Mouse (Mus musculus): ENCODE results near the gene Sod3. TPM values are rescaled to one million over a fixed set of nuclear protein-coding genes. Genes with fewer than 3 reads are reported as not detected.
A peak's percentile ranks its signal among the peaks of the same experiment; 100 is the strongest.

Sod3 gene
- polyA plus RNA-seq, 1 experiment from 2014 or later, result 4.3 TPM

DNA sequence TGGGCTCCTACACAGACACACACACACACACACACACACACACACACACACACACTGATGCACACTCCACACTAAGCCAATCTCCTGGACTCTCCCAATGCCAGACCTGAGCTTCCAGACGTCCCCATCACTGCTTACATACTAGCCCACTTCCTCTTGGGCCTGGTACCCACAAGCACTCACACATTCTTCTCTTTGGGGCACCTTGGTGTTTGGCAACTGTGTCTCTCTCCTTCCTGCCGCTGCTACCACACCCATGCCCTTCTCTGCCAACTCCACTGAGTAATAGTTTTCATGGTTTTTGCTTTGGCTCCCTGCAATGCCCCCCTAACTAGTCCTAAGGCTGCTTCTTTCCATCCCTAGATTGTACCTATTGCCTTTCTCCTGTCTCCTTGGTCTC lies 3.1 kb downstream of the Sod3 start:
- Histone ChIP-seq H3K27ac (ENCODE audit: low read depth, low read length) (no peak overlapping the region), H3K9ac (ENCODE audit: low read depth, low read length) (no peak overlapping the region), H3K4me2 (ENCODE audit: low read length) (no peak overlapping the region), H3K9me3 (ENCODE audit: control insufficient read depth, low read length) (no peaks in the 10 kb centered on the region), H3K27me3 (replicated peaks; ENCODE audit: control insufficient read depth, insufficient read depth, low read length) (no peaks in the 10 kb centered on the region), H3K4me1 (ENCODE audit: control insufficient read depth, insufficient read depth, low read depth, low read length) (peaks cover 10% of the 10 kb centered on the region), H3K36me3 (ENCODE audit: control insufficient read depth, insufficient read depth, low read length) (no peaks in the 10 kb centered on the region), H3K4me3 (ENCODE audit: low read length) (no peak overlapping the region)
- ATAC-seq, result no peak
- WGBS, result 73% methylated on average over 2 of the region's 2 CpGs

DNA sequence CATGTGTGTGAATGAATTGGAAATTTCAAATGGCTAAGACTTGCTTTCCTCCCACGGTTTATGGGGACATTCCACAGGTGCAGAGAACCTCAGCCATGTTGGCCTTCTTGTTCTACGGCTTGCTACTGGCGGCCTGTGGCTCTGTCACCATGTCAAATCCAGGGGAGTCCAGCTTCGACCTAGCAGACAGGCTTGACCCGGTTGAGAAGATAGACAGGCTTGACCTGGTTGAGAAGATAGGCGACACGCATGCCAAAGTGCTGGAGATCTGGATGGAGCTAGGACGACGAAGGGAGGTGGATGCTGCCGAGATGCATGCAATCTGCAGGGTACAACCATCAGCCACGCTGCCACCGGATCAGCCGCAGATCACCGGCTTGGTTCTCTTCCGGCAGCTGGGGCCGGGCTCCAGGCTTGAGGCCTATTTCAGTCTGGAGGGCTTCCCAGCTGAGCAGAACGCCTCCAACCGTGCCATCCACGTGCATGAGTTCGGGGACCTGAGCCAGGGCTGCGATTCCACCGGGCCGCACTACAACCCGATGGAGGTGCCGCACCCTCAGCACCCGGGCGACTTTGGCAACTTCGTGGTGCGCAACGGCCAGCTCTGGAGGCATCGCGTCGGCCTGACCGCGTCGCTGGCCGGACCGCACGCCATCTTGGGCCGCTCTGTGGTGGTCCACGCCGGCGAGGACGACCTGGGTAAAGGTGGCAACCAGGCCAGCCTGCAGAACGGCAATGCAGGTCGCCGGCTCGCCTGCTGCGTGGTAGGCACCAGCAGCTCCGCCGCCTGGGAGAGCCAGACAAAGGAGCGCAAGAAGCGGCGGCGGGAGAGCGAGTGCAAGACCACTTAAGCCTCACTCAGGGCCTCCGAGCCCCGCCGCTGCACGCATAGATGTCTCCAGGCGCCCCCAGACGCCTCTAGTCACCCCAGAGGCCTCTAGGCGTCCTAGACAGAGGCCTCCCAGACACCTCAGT lies 4.6 kb downstream of the Sod3 start:
- peak overlapping the region; percentile 14; the same call in 1 of the 2 replicates for H3K4me3 ChIP-seq (ENCODE audit: low read length)
- ATAC-seq, result peak; percentile 34; the same call in 1 of the 2 replicates
- peaks cover 10% of the 10 kb centered on the region for H3K4me1 ChIP-seq (ENCODE audit: control insufficient read depth, insufficient read depth, low read depth, low read length)
- no peak overlapping the region for H3K27ac ChIP-seq (ENCODE audit: low read depth, low read length)
- peak overlapping the region; percentile 51 for H3K9ac ChIP-seq (ENCODE audit: low read depth, low read length)
- no peaks in the 10 kb centered on the region for H3K36me3 ChIP-seq (ENCODE audit: control insufficient read depth, insufficient read depth, low read length)
- H3K9me3 ChIP-seq (ENCODE audit: control insufficient read depth, low read length), result no peaks in the 10 kb centered on the region
- WGBS, result 50% methylated on average over 59 of the region's 63 CpGs
- H3K27me3 ChIP-seq (replicated peaks; ENCODE audit: control insufficient read depth, insufficient read depth, low read length), result no peaks in the 10 kb centered on the region
- peak overlapping the region; percentile 51 for H3K4me2 ChIP-seq (ENCODE audit: low read length)

DNA sequence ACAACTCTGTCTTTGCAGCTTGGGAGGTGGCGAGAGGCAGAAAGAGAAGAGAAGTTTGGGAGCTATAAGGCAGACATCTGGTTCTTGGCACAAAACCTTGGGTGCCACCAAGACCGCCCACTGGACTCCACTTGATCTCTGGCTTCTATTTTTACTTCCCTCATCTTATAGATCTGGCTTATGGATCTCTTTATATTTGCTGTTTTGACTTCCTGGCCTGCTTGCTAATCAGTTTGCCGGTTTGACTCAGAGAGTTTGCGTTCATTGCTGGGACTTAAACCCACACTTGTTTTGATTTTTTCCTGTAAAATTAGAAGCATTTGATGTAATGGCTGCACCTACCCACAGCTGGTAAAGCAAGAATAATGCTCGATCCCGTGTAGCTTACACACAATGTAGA lies 7.3 kb downstream of the Sod3 start:
- Histone ChIP-seq H3K9ac (ENCODE audit: low read depth, low read length) (no peak overlapping the region), H3K4me3 (ENCODE audit: low read length) (no peak overlapping the region), H3K27me3 (replicated peaks; ENCODE audit: control insufficient read depth, insufficient read depth, low read length) (no peaks in the 10 kb centered on the region), H3K36me3 (ENCODE audit: control insufficient read depth, insufficient read depth, low read length) (no peaks in the 10 kb centered on the region), H3K4me1 (ENCODE audit: control insufficient read depth, insufficient read depth, low read depth, low read length) (peaks cover 4% of the 10 kb centered on the region), H3K9me3 (ENCODE audit: control insufficient read depth, low read length) (no peaks in the 10 kb centered on the region), H3K4me2 (ENCODE audit: low read length) (no peak overlapping the region), H3K27ac (ENCODE audit: low read depth, low read length) (no peak overlapping the region)
- WGBS, result 96% methylated on average over 6 of the region's 6 CpGs
- no peak for ATAC-seq

DNA sequence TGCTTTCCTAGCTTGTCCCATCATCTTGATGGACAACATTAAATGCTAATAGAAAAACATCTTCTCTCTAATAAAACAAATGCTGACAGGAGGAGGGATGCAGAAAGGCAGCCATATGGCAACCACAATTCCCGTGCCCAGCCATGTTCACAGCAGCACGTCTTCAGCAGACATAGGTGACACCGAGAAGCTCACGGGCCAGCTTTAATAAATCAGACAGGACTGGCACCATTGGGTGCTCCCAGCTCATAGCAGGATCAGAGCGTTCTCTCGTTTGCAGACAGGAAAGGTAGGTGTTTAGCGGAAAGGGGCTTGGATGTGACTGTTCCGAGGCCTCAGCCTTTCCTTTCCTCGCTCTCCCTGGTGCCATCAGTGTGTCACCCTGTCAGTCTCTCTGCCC lies 12.3 kb downstream of the Sod3 start:
- Histone ChIP-seq H3K9ac (ENCODE audit: low read depth, low read length) (no peak overlapping the region), H3K36me3 (ENCODE audit: control insufficient read depth, insufficient read depth, low read length) (no peaks in the 10 kb centered on the region), H3K9me3 (ENCODE audit: control insufficient read depth, low read length) (no peaks in the 10 kb centered on the region), H3K4me1 (ENCODE audit: control insufficient read depth, insufficient read depth, low read depth, low read length) (no peaks in the 10 kb centered on the region), H3K4me2 (ENCODE audit: low read length) (no peak overlapping the region), H3K4me3 (ENCODE audit: low read length) (no peak overlapping the region), H3K27ac (ENCODE audit: low read depth, low read length) (no peak overlapping the region), H3K27me3 (replicated peaks; ENCODE audit: control insufficient read depth, insufficient read depth, low read length) (no peaks in the 10 kb centered on the region; the same call in 1 of the 2 replicates)
- peak; percentile 12; the same call in 1 of the 2 replicates for ATAC-seq
- 81% methylated on average over 9 of the region's 9 CpGs for WGBS

DNA sequence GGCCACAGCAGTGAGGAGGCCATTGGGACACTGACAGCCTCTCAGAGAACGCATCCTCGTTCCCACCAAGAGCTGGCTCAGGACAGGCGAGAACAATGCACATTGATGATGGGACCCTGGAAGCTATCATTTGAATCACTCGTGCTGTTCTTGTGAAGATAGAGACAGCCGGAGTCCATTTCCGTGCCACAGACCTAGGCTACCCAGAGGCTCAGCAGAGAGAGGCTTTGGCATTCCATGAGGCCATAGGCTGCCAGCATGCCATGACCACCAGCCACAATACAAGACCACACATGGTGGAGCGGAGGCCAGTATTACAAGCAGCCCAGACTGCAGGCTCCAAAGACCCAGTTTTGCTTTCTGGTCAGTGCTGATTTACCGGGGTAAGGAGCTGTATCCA lies 19.2 kb downstream of the Sod3 start:
- no peaks in the 10 kb centered on the region; the same call in 1 of the 2 replicates for H3K27me3 ChIP-seq (replicated peaks; ENCODE audit: control insufficient read depth, insufficient read depth, low read length)
- H3K9ac ChIP-seq (ENCODE audit: low read depth, low read length), result no peak overlapping the region
- H3K9me3 ChIP-seq (ENCODE audit: control insufficient read depth, low read length), result no peaks in the 10 kb centered on the region
- H3K36me3 ChIP-seq (ENCODE audit: control insufficient read depth, insufficient read depth, low read length), result no peaks in the 10 kb centered on the region
- no peak overlapping the region for H3K4me2 ChIP-seq (ENCODE audit: low read length)
- no peak overlapping the region for H3K4me3 ChIP-seq (ENCODE audit: low read length)
- H3K27ac ChIP-seq (ENCODE audit: low read depth, low read length), result no peak overlapping the region
- H3K4me1 ChIP-seq (ENCODE audit: control insufficient read depth, insufficient read depth, low read depth, low read length), result no peaks in the 10 kb centered on the region
- 0 out of 2 replicates have a peak, but pooled peaks have one; percentile 48 for ATAC-seq
- WGBS, result 52% methylated on average over 8 of the region's 8 CpGs

DNA sequence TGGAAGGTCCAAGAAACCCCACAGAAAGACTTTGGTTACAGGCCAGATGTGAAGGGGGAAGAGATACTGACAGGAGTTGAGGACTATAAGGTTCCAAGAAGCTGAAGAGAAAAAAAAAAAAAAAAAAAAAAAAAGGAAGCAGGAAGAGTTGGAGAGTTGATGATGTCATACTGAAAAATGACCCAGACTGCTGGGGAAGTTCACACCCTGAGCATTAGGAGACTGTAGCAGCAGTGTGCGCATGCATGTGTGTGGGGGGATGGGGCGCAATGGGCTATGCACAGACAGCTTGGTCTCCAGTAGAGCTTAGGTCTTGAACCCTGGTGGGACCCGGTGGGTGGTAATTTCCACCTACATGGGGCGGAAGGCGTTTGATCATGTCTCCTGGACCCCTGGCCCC lies 20.2 kb downstream of the Sod3 start:
- Histone ChIP-seq H3K9ac (ENCODE audit: low read depth, low read length) (no peak overlapping the region), H3K27ac (ENCODE audit: low read depth, low read length) (no peak overlapping the region), H3K4me1 (ENCODE audit: control insufficient read depth, insufficient read depth, low read depth, low read length) (no peaks in the 10 kb centered on the region), H3K4me3 (ENCODE audit: low read length) (no peak overlapping the region), H3K9me3 (ENCODE audit: control insufficient read depth, low read length) (no peaks in the 10 kb centered on the region), H3K27me3 (replicated peaks; ENCODE audit: control insufficient read depth, insufficient read depth, low read length) (no peaks in the 10 kb centered on the region; the same call in 1 of the 2 replicates), H3K36me3 (ENCODE audit: control insufficient read depth, insufficient read depth, low read length) (no peaks in the 10 kb centered on the region), H3K4me2 (ENCODE audit: low read length) (no peak overlapping the region)
- WGBS, result 94% methylated on average over 5 of the region's 5 CpGs
- ATAC-seq, result no peak

DNA sequence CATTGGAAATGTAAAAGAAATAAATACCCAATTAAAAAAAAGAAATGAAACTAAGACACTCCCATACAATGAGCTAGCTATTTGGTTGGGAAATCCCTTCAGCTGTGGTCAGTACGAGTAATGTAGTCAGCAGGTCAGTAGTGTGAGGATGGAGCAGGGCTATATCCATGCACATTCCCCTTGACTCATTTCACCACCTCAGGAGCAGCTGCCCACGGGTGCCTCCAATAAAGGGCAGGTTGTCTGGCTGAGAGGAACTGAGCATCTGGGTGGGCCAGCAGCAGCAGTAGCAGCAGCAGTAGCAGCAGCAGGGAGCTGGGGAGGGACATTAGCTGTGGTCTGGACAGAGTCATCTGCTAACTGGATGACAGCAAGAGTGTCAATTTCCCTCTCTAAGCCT lies 22.4 kb downstream of the Sod3 start:
- Histone ChIP-seq H3K9ac (ENCODE audit: low read depth, low read length) (no peak overlapping the region), H3K4me3 (ENCODE audit: low read length) (no peak overlapping the region), H3K4me1 (ENCODE audit: control insufficient read depth, insufficient read depth, low read depth, low read length) (no peaks in the 10 kb centered on the region), H3K27me3 (replicated peaks; ENCODE audit: control insufficient read depth, insufficient read depth, low read length) (no peaks in the 10 kb centered on the region), H3K36me3 (ENCODE audit: control insufficient read depth, insufficient read depth, low read length) (peaks cover 4% of the 10 kb centered on the region), H3K9me3 (ENCODE audit: control insufficient read depth, low read length) (peaks cover 2% of the 10 kb centered on the region; the same call in 1 of the 2 replicates), H3K4me2 (ENCODE audit: low read length) (no peak overlapping the region), H3K27ac (ENCODE audit: low read depth, low read length) (no peak overlapping the region)
- WGBS, result 80% methylated on average over 2 of the region's 2 CpGs
- no peak for ATAC-seq

DNA sequence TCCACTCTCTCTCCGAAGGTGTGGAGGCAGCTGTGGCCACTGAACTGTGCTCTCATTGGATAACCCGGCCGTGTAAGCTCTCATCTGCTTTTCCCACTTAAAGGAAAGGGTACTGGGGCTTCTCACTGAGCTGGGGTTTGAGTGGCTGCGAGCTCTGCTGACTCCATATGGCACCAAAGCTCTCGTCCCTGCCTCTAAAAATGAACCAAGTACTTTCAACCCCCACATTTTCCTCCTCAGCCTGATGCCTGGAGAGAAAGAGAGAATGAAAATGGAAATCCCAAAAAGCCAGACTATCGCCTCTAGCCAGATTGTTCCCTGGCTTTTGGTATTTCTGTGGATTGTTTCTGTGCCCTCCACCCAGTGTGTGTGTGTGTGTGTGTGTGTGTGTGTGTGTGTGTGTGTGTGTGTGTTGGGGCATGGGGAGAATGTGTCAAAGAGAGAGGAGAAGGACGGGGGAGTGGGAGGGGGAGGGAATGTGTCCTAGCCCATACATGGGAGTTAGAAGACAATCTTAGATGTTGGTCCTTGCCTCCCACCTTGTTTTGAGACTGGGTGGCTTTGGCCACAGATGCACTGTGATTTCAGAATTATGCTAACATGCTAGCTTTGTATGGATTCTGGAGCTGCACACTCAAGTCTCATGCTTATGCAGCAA lies 24.6 kb downstream of the Sod3 start:
- peaks cover 2% of the 10 kb centered on the region; the same call in 1 of the 2 replicates for H3K9me3 ChIP-seq (ENCODE audit: control insufficient read depth, low read length)

DNA sequence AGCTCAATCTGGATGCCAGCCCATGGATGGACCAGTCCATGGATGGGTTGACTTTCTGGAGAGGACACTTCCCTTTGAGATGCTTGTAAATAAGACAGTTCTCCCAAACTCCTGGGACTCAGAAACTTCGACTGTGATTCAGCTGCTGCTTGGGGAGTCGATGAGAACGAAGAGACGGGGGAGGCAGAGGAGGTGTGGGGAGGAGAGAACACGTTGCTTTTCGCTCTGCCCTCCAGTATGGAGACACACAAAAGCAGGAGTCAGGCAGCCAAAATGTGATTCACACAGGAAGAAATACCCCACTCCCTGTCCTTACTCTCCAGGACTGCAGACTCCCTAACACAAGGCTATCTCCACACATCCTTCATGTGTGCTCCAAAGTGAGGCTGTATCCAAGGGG lies 26.8 kb downstream of the Sod3 start:
- Histone ChIP-seq H3K36me3 (ENCODE audit: control insufficient read depth, insufficient read depth, low read length) (peaks cover 4% of the 10 kb centered on the region), H3K4me3 (ENCODE audit: low read length) (no peak overlapping the region), H3K4me1 (ENCODE audit: control insufficient read depth, insufficient read depth, low read depth, low read length) (no peaks in the 10 kb centered on the region), H3K27ac (ENCODE audit: low read depth, low read length) (no peak overlapping the region), H3K27me3 (replicated peaks; ENCODE audit: control insufficient read depth, insufficient read depth, low read length) (no peaks in the 10 kb centered on the region), H3K9ac (ENCODE audit: low read depth, low read length) (no peak overlapping the region), H3K9me3 (ENCODE audit: control insufficient read depth, low read length) (peaks cover 2% of the 10 kb centered on the region; the same call in 1 of the 2 replicates), H3K4me2 (ENCODE audit: low read length) (no peak overlapping the region)
- WGBS, result 90% methylated on average over 6 of the region's 6 CpGs
- no peak for ATAC-seq

More for the DNA sequence above, 24.6 kb downstream of the Sod3 start:
- H3K9ac ChIP-seq (ENCODE audit: low read depth, low read length), result no peak overlapping the region
- ATAC-seq, result peak; percentile 40; the same call in 1 of the 2 replicates
- no peak overlapping the region for H3K4me3 ChIP-seq (ENCODE audit: low read length)
- peaks cover 4% of the 10 kb centered on the region for H3K36me3 ChIP-seq (ENCODE audit: control insufficient read depth, insufficient read depth, low read length)
- H3K4me2 ChIP-seq (ENCODE audit: low read length), result no peak overlapping the region
- H3K4me1 ChIP-seq (ENCODE audit: control insufficient read depth, insufficient read depth, low read depth, low read length), result no peaks in the 10 kb centered on the region
- H3K27ac ChIP-seq (ENCODE audit: low read depth, low read length), result no peak overlapping the region
- no peaks in the 10 kb centered on the region for H3K27me3 ChIP-seq (replicated peaks; ENCODE audit: control insufficient read depth, insufficient read depth, low read length)
- 73% methylated on average over 7 of the region's 7 CpGs for WGBS

All from hindbrain, embryonic 16.5 days (tissue).